Mouse (Mus musculus) neural tube, embryonic 11.5 days (tissue): ENCODE measurements at regions not wholly inside any gene's neighbourhood (a gene's known extent, or its start where the extent isn't known, plus 50 kb on each side); places are given as distances from the start of the nearest gene placed in this dataset.
A peak's percentile ranks its signal among the peaks of the same experiment; 100 is the strongest.

Experiments used
- ATAC-seq: fragments of 200-750 bp; cut with Nextera tagmentation; 2 replicates; pipeline ENCODE4 v1.8.0; 2017; ENCODE audit warnings: moderate number of reproducible peaks, mild to moderate bottlenecking, moderate TSS enrichment, moderate library complexity; ENCODE audit not compliant: insufficient read depth, low FRiP score, low TSS enrichment
- DNase-seq: peaks from one replicate; pipeline ENCODE4 v3.0.0-alpha.2; 2015; ENCODE audit warnings: low spot score
- H3K27ac ChIP-seq: fragments of 300-500 bp; sonication (generic); 2 replicates; pipeline ENCODE4 v1.5.1; 2014; ENCODE audit warnings: low read depth, mild to moderate bottlenecking, low read length
- H3K27me3 ChIP-seq: fragments of 300-500 bp; sonication (generic); 2 replicates; pipeline ENCODE4 v1.6.1; 2014; ENCODE audit warnings: mild to moderate bottlenecking, low read length, mixed read lengths; ENCODE audit not compliant: control insufficient read depth, insufficient read depth
- H3K36me3 ChIP-seq: fragments of 300-500 bp; sonication (generic); 2 replicates; pipeline ENCODE4 v1.6.1; 2014; ENCODE audit warnings: mild to moderate bottlenecking, low read length, moderate library complexity, mixed read lengths; ENCODE audit not compliant: control insufficient read depth, insufficient read depth
- H3K4me1 ChIP-seq: fragments of 300-500 bp; sonication (generic); 2 replicates; pipeline ENCODE4 v1.6.1; 2014; ENCODE audit warnings: low read length, mixed read lengths; ENCODE audit not compliant: control insufficient read depth, insufficient read depth
- H3K4me2 ChIP-seq: fragments of 300-500 bp; sonication (generic); 2 replicates; pipeline ENCODE4 v1.6.1; 2014; ENCODE audit warnings: low read depth, mild to moderate bottlenecking, moderate library complexity
- H3K4me3 ChIP-seq: fragments of 300-500 bp; sonication (generic); 2 replicates; pipeline ENCODE4 v1.5.1; 2014; ENCODE audit warnings: low read depth, low read length
- H3K9ac ChIP-seq: fragments of 300-500 bp; sonication (generic); 2 replicates; pipeline ENCODE4 v1.6.1; 2014; ENCODE audit warnings: mild to moderate bottlenecking, low read length
- H3K9me3 ChIP-seq: fragments of 300-500 bp; sonication (generic); 2 replicates; pipeline ENCODE4 v1.6.1; 2016; ENCODE audit warnings: low read length; ENCODE audit not compliant: control insufficient read depth
- WGBS: fragments of 180-500 bp; shearing (Covaris S2); extraction: QIAGEN DNeasy Blood & Tissue Kit; methylation state at CpG from one replicate; pipeline ENCODE4 v1.1.7; 2014; 5-methylcytosine and 5-hydroxymethylcytosine counted together

- Histone ChIP-seq H3K4me3 (no peak overlapping the region), H3K4me1 (no peaks in the 10 kb centered on the region), H3K9ac (no peak overlapping the region), H3K27me3 (no peaks in the 10 kb centered on the region), H3K27ac (no peak overlapping the region), H3K9me3 (no peaks in the 10 kb centered on the region), H3K36me3 (no peaks in the 10 kb centered on the region), H3K4me2 (no peak overlapping the region)
- DNase-seq, result no peak
- no peak for ATAC-seq
- 54% methylated on average over 4 of the region's 4 CpGs for WGBS
Observed at GRCm38 (mm10) chrX:57784959-57785358, 237.5 kb upstream of the Zic3 start.

DNA sequence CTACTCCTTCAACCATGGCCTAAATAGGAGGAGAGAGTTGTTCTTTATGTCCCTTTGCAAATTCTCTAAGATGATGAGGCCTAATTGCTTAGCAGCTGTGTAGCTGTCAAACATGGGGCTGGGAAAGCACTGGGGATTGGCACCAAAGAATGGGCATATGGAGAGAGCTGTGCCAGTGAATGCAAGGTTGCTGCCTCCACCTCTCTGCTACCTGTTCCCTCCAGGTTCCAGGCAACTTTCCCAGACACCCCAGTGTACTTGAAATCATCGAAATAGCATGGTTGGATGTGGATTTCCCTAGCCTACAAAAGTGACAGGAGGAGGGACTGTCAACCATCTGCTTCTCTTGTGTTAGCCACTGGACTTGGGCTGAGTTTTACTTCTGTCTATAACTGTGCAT lies 234.9 kb upstream of the Zic3 start:
- Histone ChIP-seq H3K36me3 (no peaks in the 10 kb centered on the region), H3K4me2 (no peak overlapping the region), H3K9ac (no peak overlapping the region), H3K27me3 (no peaks in the 10 kb centered on the region), H3K4me1 (no peaks in the 10 kb centered on the region), H3K4me3 (no peak overlapping the region), H3K27ac (no peak overlapping the region), H3K9me3 (no peaks in the 10 kb centered on the region)
- ATAC-seq (no peak), DNase-seq (no peak)
- WGBS, result 77% methylated on average over 1 of the region's 1 CpGs

DNA sequence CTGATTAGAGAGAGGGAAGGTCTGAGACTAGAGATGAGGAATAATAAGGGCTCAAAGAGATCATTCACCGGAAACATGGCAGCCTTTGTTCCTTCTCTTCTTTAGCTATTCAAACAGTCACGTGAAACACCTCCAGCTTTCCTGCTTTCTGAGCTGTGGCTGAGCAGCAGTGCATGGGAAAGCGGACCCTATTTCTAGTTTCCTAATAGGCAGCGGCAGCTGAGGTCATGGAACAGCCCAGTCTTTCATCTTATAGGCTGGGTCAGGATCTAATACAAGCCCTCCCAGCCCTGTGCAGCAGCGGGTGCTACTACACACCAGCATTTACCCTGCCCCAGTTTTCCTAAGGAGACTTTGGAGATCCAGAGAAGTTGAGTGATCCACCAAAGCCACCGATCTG lies 224.5 kb upstream of the Zic3 start:
- Histone ChIP-seq H3K9me3 (no peaks in the 10 kb centered on the region), H3K4me1 (no peaks in the 10 kb centered on the region), H3K27me3 (no peaks in the 10 kb centered on the region), H3K36me3 (no peaks in the 10 kb centered on the region), H3K27ac (0 out of 2 replicates have a peak overlapping the region, but pooled peaks have one; percentile 34), H3K4me2 (no peak overlapping the region), H3K9ac (no peak overlapping the region), H3K4me3 (no peak overlapping the region)
- 44% methylated on average over 6 of the region's 6 CpGs for WGBS
- DNase-seq, result peak; percentile 32
- ATAC-seq, result peak; percentile 86

DNA sequence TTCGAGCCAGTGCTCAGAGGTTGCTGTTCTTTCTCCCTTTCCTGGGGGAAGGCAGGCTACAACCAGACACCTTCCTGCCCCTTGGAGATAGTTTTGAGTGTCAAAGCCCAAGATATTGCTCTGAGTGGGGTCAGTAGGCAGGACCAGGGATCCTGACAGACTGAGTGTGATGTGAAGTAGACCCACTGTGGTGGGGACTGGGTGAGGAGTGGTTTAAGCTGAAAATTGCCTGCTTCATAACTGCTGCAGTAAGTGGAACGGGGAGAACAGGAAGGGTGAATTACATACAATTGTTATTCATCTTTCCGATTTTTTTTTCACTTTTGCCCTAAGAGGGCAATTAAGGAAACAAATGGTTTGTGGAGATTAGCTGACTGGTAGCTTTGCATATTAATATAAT lies 224.1 kb upstream of the Zic3 start:
- H3K4me1 ChIP-seq, result no peaks in the 10 kb centered on the region
- ATAC-seq, result peak; percentile 41; the same call in 1 of the 2 replicates

DNA sequence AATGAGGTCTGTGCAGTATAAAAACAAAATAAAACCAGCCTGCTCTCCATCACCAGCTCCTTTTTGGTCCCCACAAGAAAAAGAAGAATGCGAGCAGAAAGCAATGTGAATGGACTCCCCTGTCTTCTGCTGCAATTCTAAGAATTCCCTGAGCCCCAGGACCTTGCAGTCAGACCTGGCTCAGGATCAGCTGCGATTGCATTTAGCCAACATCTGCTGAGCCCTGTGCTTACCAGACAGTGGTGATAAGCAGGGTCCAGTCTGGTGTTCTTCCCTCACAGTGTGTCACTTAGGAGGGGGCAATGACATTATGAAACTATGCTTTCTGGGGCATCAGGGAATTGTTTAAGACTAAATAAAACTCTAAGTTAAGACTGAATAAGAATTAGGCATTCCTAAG lies 223.6 kb upstream of the Zic3 start:
- ATAC-seq, result no peak
- Histone ChIP-seq H3K27ac (no peak overlapping the region), H3K4me3 (no peak overlapping the region), H3K4me2 (no peak overlapping the region), H3K4me1 (no peaks in the 10 kb centered on the region), H3K36me3 (no peaks in the 10 kb centered on the region), H3K9ac (no peak overlapping the region), H3K27me3 (no peaks in the 10 kb centered on the region), H3K9me3 (no peaks in the 10 kb centered on the region)
- 51% methylated on average over 2 of the region's 2 CpGs for WGBS
- DNase-seq, result no peak

More for the DNA sequence above, 224.1 kb upstream of the Zic3 start:
- no peaks in the 10 kb centered on the region for H3K36me3 ChIP-seq
- H3K9me3 ChIP-seq, result no peaks in the 10 kb centered on the region
- H3K27ac ChIP-seq, result 0 out of 2 replicates have a peak overlapping the region, but pooled peaks have one; percentile 34
- no peak for DNase-seq
- no peaks in the 10 kb centered on the region for H3K27me3 ChIP-seq
- no peak overlapping the region for H3K4me3 ChIP-seq
- no peak overlapping the region for H3K4me2 ChIP-seq
- H3K9ac ChIP-seq, result no peak overlapping the region
- WGBS, result 60% methylated on average over 3 of the region's 3 CpGs
